Mouse (Mus musculus): ENCODE measurements at regions not wholly inside any gene's neighbourhood (a gene's known extent, or its start where the extent isn't known, plus 50 kb on each side); places are given as distances from the start of the nearest gene placed in this dataset.

DNA sequence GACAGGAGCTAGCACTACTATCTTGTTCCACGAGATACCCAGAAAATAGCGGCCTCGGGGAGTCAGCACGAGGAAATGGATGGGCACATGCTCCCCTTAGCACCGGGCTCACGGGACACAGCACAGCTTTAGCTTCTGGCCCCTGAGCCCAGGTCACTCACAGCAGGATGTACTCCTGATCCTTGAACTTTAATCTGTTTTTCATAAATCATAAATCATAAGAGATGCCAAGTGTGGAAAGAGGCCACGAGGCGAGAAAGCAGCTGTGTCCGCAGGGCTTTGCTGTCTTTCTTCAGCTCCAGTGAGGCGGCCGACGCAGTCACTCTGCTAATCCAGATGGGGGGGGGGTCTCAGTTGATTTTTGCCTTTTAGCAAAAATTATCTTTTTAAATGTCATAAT lies 221.2 kb downstream of the Prex1 start:
- TF ChIP-seq POLR2A (IDR thresholded peaks at IDR 0.05; ENCODE audit: control insufficient read depth, extremely low read depth, insufficient read depth, low read length, poor library complexity) (no peak), CTCF (IDR thresholded peaks at IDR 0.05; ENCODE audit: borderline replicate concordance, control insufficient read depth, extremely low read depth, insufficient read depth, low read length, poor library complexity) (no peak)

Measured in thymus, adult 2 months (tissue).